Mouse (Mus musculus) heart, embryonic 15.5 days (tissue): Measurements from ENCODE around the gene Pbx3. TPM values are rescaled to one million over a fixed set of nuclear protein-coding genes. Genes with fewer than 3 reads are reported as not detected.

ENCODE experiments used
- ATAC-seq: fragments of 200-750 bp; cut with Nextera tagmentation; replicated peaks from 2 replicates; pipeline ENCODE4 v1.8.0; 2017; ENCODE audit warnings: low read depth, moderate TSS enrichment; ENCODE audit not compliant: insufficient number of reproducible peaks, insufficient read depth, low FRiP score
- H3K27ac ChIP-seq: fragments of 300-500 bp; sonication (generic); 2 replicates; pipeline ENCODE4 v1.5.1; 2015; ENCODE audit warnings: mild to moderate bottlenecking, inconsistent platforms
- H3K27me3 ChIP-seq: fragments of 300-500 bp; sonication (generic); 2 replicates; pipeline ENCODE4 v1.6.1; 2015; ENCODE audit warnings: inconsistent platforms
- H3K36me3 ChIP-seq: fragments of 300-500 bp; sonication (generic); 2 replicates; pipeline ENCODE4 v1.6.1; 2015; ENCODE audit warnings: mild to moderate bottlenecking, inconsistent platforms
- H3K4me1 ChIP-seq: fragments of 300-500 bp; sonication (generic); replicated peaks from 2 replicates; pipeline ENCODE4 v1.6.1; 2015; ENCODE audit warnings: inconsistent platforms
- H3K4me2 ChIP-seq: fragments of 300-500 bp; sonication (generic); 2 replicates; pipeline ENCODE4 v1.6.1; 2015; ENCODE audit warnings: inconsistent platforms, mild to moderate bottlenecking, moderate library complexity
- H3K4me3 ChIP-seq: fragments of 300-500 bp; sonication (generic); 2 replicates; pipeline ENCODE4 v1.5.1; 2015; ENCODE audit warnings: mild to moderate bottlenecking, inconsistent platforms
- H3K9ac ChIP-seq: fragments of 300-500 bp; sonication (generic); 2 replicates; pipeline ENCODE4 v1.6.1; 2015; ENCODE audit warnings: mild to moderate bottlenecking, inconsistent platforms
- H3K9me3 ChIP-seq: fragments of 300-500 bp; sonication (generic); replicated peaks from 2 replicates; pipeline ENCODE4 v1.6.1; 2016; ENCODE audit warnings: inconsistent platforms
- WGBS: fragments of 180-500 bp; shearing (Covaris S2); methylation state at CpG from one replicate; pipeline ENCODE4 v1.1.7; 2015; ENCODE audit warnings: mixed read lengths; 5-methylcytosine and 5-hydroxymethylcytosine counted together
- polyA plus RNA-seq: library from polyadenylated mRNA; unstranded; fragments of >200 nt; fragmentation: Nextera tagmentation; extraction: Ambion mirVana; gene quantifications from 2 replicates; pipeline ENCODE4 v1.2.1, GENCODE M21; 2015

The Pbx3 gene
- polyA plus RNA-seq, 1 experiment from 2014 or later: 16.8 TPM

GRCm38 (mm10) chr2:34252286-34252685, 120.7 kb downstream of the Pbx3 start:
- ATAC-seq: no peak
- Histone ChIP-seq H3K27ac (no peak overlapping the region), H3K4me2 (no peak overlapping the region), H3K9me3 (no peaks in the 10 kb centered on the region), H3K9ac (no peak overlapping the region), H3K36me3 (no peaks in the 10 kb centered on the region), H3K4me3 (no peak overlapping the region), H3K4me1 (0 out of 2 replicates have a peak, but pooled peaks cover 2% of the 10 kb centered on the region), H3K27me3 (no peaks in the 10 kb centered on the region)
- 71% methylated on average over 3 of the region's 3 CpGs for WGBS

GRCm38 (mm10) chr2:34249961-34250658, 122.8 kb downstream of the Pbx3 start:
- peak overlapping the region; percentile 62 for H3K9ac ChIP-seq
- WGBS: 4% methylated on average over 18 of the region's 18 CpGs

GRCm38 (mm10) chr2:34249141-34249960, 123.6 kb downstream of the Pbx3 start:
- Histone ChIP-seq H3K27ac (peak overlapping the region; percentile 83), H3K27me3 (no peaks in the 10 kb centered on the region), H3K4me1 (0 out of 2 replicates have a peak, but pooled peaks cover 2% of the 10 kb centered on the region), H3K9ac (peak overlapping the region; percentile 62), H3K4me2 (peak overlapping the region; percentile 72), H3K9me3 (no peaks in the 10 kb centered on the region), H3K36me3 (no peaks in the 10 kb centered on the region), H3K4me3 (peak overlapping the region; percentile 60)
- ATAC-seq: peak; percentile 75
- WGBS: 2% methylated on average over 15 of the region's 15 CpGs

More at GRCm38 (mm10) chr2:34249961-34250658, 122.8 kb downstream of the Pbx3 start:
- H3K27ac ChIP-seq: peak overlapping the region; percentile 83
- peak overlapping the region; percentile 72 for H3K4me2 ChIP-seq
- H3K4me3 ChIP-seq: peak overlapping the region; percentile 60
- no peaks in the 10 kb centered on the region for H3K27me3 ChIP-seq
- H3K4me1 ChIP-seq: 0 out of 2 replicates have a peak, but pooled peaks cover 2% of the 10 kb centered on the region
- H3K9me3 ChIP-seq: no peaks in the 10 kb centered on the region
- H3K36me3 ChIP-seq: no peaks in the 10 kb centered on the region
- ATAC-seq: 0 out of 2 replicates have a peak, but pooled peaks have one; percentile 31

GRCm38 (mm10) chr2:34240885-34241284, 132.1 kb downstream of the Pbx3 start:
- no peaks in the 10 kb centered on the region for H3K36me3 ChIP-seq
- H3K9ac ChIP-seq: no peak overlapping the region
- H3K9me3 ChIP-seq: no peaks in the 10 kb centered on the region
- H3K27ac ChIP-seq: no peak overlapping the region
- no peak for ATAC-seq
- no peaks in the 10 kb centered on the region for H3K27me3 ChIP-seq
- no peak overlapping the region for H3K4me2 ChIP-seq
- H3K4me1 ChIP-seq: no peaks in the 10 kb centered on the region
- H3K4me3 ChIP-seq: no peak overlapping the region

- Histone ChIP-seq H3K4me1 (no peaks in the 10 kb centered on the region), H3K27ac (no peak overlapping the region), H3K36me3 (no peaks in the 10 kb centered on the region), H3K27me3 (no peaks in the 10 kb centered on the region), H3K4me3 (no peak overlapping the region), H3K9ac (no peak overlapping the region), H3K9me3 (no peaks in the 10 kb centered on the region), H3K4me2 (no peak overlapping the region)
- 83% methylated on average over 4 of the region's 4 CpGs for WGBS
- no peak for ATAC-seq
Observed at GRCm38 (mm10) chr2:34239315-34239858, 133.6 kb downstream of the Pbx3 start.

GRCm38 (mm10) chr2:34235467-34236075, 137.4 kb downstream of the Pbx3 start:
- H3K27me3 ChIP-seq: no peaks in the 10 kb centered on the region
- H3K27ac ChIP-seq: no peak overlapping the region
- ATAC-seq: no peak
- no peak overlapping the region for H3K4me3 ChIP-seq
- no peaks in the 10 kb centered on the region for H3K36me3 ChIP-seq
- WGBS: 65% methylated on average over 8 of the region's 8 CpGs
- no peaks in the 10 kb centered on the region for H3K9me3 ChIP-seq
- H3K4me2 ChIP-seq: no peak overlapping the region
- no peak overlapping the region for H3K9ac ChIP-seq
- peaks cover 8% of the 10 kb centered on the region for H3K4me1 ChIP-seq

GRCm38 (mm10) chr2:34234274-34234673, 138.7 kb downstream of the Pbx3 start:
- no peak overlapping the region for H3K4me3 ChIP-seq
- H3K27me3 ChIP-seq: no peaks in the 10 kb centered on the region
- H3K27ac ChIP-seq: no peak overlapping the region
- peaks cover 13% of the 10 kb centered on the region for H3K4me1 ChIP-seq
- H3K36me3 ChIP-seq: no peaks in the 10 kb centered on the region
- H3K9ac ChIP-seq: no peak overlapping the region
- WGBS: 62% methylated on average over 1 of the region's 1 CpGs
- no peak overlapping the region for H3K4me2 ChIP-seq
- no peak for ATAC-seq
- no peaks in the 10 kb centered on the region for H3K9me3 ChIP-seq

- no peaks in the 10 kb centered on the region for H3K27me3 ChIP-seq
- 85% methylated on average over 5 of the region's 5 CpGs for WGBS
- no peak for ATAC-seq
Observed at GRCm38 (mm10) chr2:34233271-34233670, 139.7 kb downstream of the Pbx3 start.

GRCm38 (mm10) chr2:34227688-34228087, 145.3 kb downstream of the Pbx3 start:
- no peak for ATAC-seq
- H3K4me1 ChIP-seq: peaks cover 20% of the 10 kb centered on the region
- H3K4me3 ChIP-seq: no peak overlapping the region
- H3K4me2 ChIP-seq: no peak overlapping the region
- H3K36me3 ChIP-seq: no peaks in the 10 kb centered on the region
- no peaks in the 10 kb centered on the region for H3K27me3 ChIP-seq
- no peak overlapping the region for H3K27ac ChIP-seq
- H3K9ac ChIP-seq: no peak overlapping the region
- WGBS: 87% methylated on average over 4 of the region's 4 CpGs
- no peaks in the 10 kb centered on the region for H3K9me3 ChIP-seq

More at GRCm38 (mm10) chr2:34233271-34233670, 139.7 kb downstream of the Pbx3 start:
- peaks cover 13% of the 10 kb centered on the region for H3K4me1 ChIP-seq
- no peaks in the 10 kb centered on the region for H3K9me3 ChIP-seq
- H3K4me3 ChIP-seq: no peak overlapping the region
- H3K27ac ChIP-seq: no peak overlapping the region
- no peaks in the 10 kb centered on the region for H3K36me3 ChIP-seq
- no peak overlapping the region for H3K9ac ChIP-seq
- no peak overlapping the region for H3K4me2 ChIP-seq

- no peak overlapping the region for H3K27ac ChIP-seq
- H3K36me3 ChIP-seq: no peaks in the 10 kb centered on the region
- no peak for ATAC-seq
- H3K4me2 ChIP-seq: no peak overlapping the region
- WGBS: 38% methylated on average over 6 of the region's 6 CpGs
- H3K4me3 ChIP-seq: no peak overlapping the region
- no peaks in the 10 kb centered on the region for H3K27me3 ChIP-seq
- H3K9me3 ChIP-seq: no peaks in the 10 kb centered on the region
- peaks cover 12% of the 10 kb centered on the region for H3K4me1 ChIP-seq
- H3K9ac ChIP-seq: no peak overlapping the region
Observed at GRCm38 (mm10) chr2:34225470-34225869, 147.5 kb downstream of the Pbx3 start.

- H3K27ac ChIP-seq: no peak overlapping the region
- no peak overlapping the region for H3K9ac ChIP-seq
- no peak overlapping the region for H3K4me2 ChIP-seq
- H3K36me3 ChIP-seq: no peaks in the 10 kb centered on the region
- H3K9me3 ChIP-seq: no peaks in the 10 kb centered on the region
- 80% methylated on average over 3 of the region's 3 CpGs for WGBS
- no peak overlapping the region for H3K4me3 ChIP-seq
- no peak for ATAC-seq
- H3K27me3 ChIP-seq: no peaks in the 10 kb centered on the region
- peaks cover 7% of the 10 kb centered on the region for H3K4me1 ChIP-seq
Observed at GRCm38 (mm10) chr2:34221477-34221876, 151.5 kb downstream of the Pbx3 start.
